Mouse (Mus musculus) heart, embryonic 15.5 days (tissue): ENCODE measurements around the gene Ttc7b. TPM values are rescaled to one million over a fixed set of nuclear protein-coding genes. Genes with fewer than 3 reads are reported as not detected.

ENCODE experiments used
- ATAC-seq: fragments of 200-750 bp; cut with Nextera tagmentation; replicated peaks from 2 replicates; pipeline ENCODE4 v1.8.0; 2017; ENCODE audit warnings: low read depth, moderate TSS enrichment; ENCODE audit not compliant: insufficient number of reproducible peaks, insufficient read depth, low FRiP score
- H3K27ac ChIP-seq: fragments of 300-500 bp; sonication (generic); 2 replicates; pipeline ENCODE4 v1.5.1; 2015; ENCODE audit warnings: mild to moderate bottlenecking, inconsistent platforms
- H3K27me3 ChIP-seq: fragments of 300-500 bp; sonication (generic); 2 replicates; pipeline ENCODE4 v1.6.1; 2015; ENCODE audit warnings: inconsistent platforms
- H3K36me3 ChIP-seq: fragments of 300-500 bp; sonication (generic); 2 replicates; pipeline ENCODE4 v1.6.1; 2015; ENCODE audit warnings: mild to moderate bottlenecking, inconsistent platforms
- H3K4me1 ChIP-seq: fragments of 300-500 bp; sonication (generic); replicated peaks from 2 replicates; pipeline ENCODE4 v1.6.1; 2015; ENCODE audit warnings: inconsistent platforms
- H3K4me2 ChIP-seq: fragments of 300-500 bp; sonication (generic); 2 replicates; pipeline ENCODE4 v1.6.1; 2015; ENCODE audit warnings: inconsistent platforms, mild to moderate bottlenecking, moderate library complexity
- H3K4me3 ChIP-seq: fragments of 300-500 bp; sonication (generic); 2 replicates; pipeline ENCODE4 v1.5.1; 2015; ENCODE audit warnings: mild to moderate bottlenecking, inconsistent platforms
- H3K9ac ChIP-seq: fragments of 300-500 bp; sonication (generic); 2 replicates; pipeline ENCODE4 v1.6.1; 2015; ENCODE audit warnings: mild to moderate bottlenecking, inconsistent platforms
- H3K9me3 ChIP-seq: fragments of 300-500 bp; sonication (generic); replicated peaks from 2 replicates; pipeline ENCODE4 v1.6.1; 2016; ENCODE audit warnings: inconsistent platforms
- WGBS: fragments of 180-500 bp; shearing (Covaris S2); methylation state at CpG from one replicate; pipeline ENCODE4 v1.1.7; 2015; ENCODE audit warnings: mixed read lengths; 5-methylcytosine and 5-hydroxymethylcytosine counted together
- polyA plus RNA-seq: library from polyadenylated mRNA; unstranded; fragments of >200 nt; fragmentation: Nextera tagmentation; extraction: Ambion mirVana; gene quantifications from 2 replicates; pipeline ENCODE4 v1.2.1, GENCODE M21; 2015

The Ttc7b gene
- polyA plus RNA-seq, 1 experiment from 2014 or later = 9.2 TPM

GRCm38 (mm10) chr12:100396806-100397205 lies 123.8 kb downstream of the Ttc7b start:
- ATAC-seq = no peak
- no peaks in the 10 kb centered on the region for H3K9me3 ChIP-seq
- H3K4me1 ChIP-seq = peaks cover 4% of the 10 kb centered on the region; the same call in 1 of the 2 replicates
- no peak overlapping the region for H3K27ac ChIP-seq
- no peak overlapping the region for H3K9ac ChIP-seq
- WGBS = 84% methylated on average over 2 of the region's 2 CpGs
- H3K4me2 ChIP-seq = no peak overlapping the region
- H3K36me3 ChIP-seq = peaks cover 8% of the 10 kb centered on the region
- no peaks in the 10 kb centered on the region for H3K27me3 ChIP-seq
- H3K4me3 ChIP-seq = no peak overlapping the region

GRCm38 (mm10) chr12:100393532-100393931 lies 127.1 kb downstream of the Ttc7b start:
- Histone ChIP-seq H3K27ac (no peak overlapping the region), H3K4me1 (peaks cover 5% of the 10 kb centered on the region), H3K27me3 (no peaks in the 10 kb centered on the region), H3K4me2 (no peak overlapping the region), H3K9ac (no peak overlapping the region), H3K9me3 (no peaks in the 10 kb centered on the region), H3K36me3 (peaks cover 8% of the 10 kb centered on the region), H3K4me3 (no peak overlapping the region)
- ATAC-seq = no peak
- 52% methylated on average over 3 of the region's 3 CpGs for WGBS

- peaks cover 5% of the 10 kb centered on the region for H3K4me1 ChIP-seq
- H3K27ac ChIP-seq = no peak overlapping the region
- H3K27me3 ChIP-seq = no peaks in the 10 kb centered on the region
- no peak for ATAC-seq
- no peaks in the 10 kb centered on the region for H3K9me3 ChIP-seq
- H3K36me3 ChIP-seq = peaks cover 8% of the 10 kb centered on the region
- H3K9ac ChIP-seq = no peak overlapping the region
- 84% methylated on average over 3 of the region's 3 CpGs for WGBS
- H3K4me2 ChIP-seq = no peak overlapping the region
- H3K4me3 ChIP-seq = no peak overlapping the region
These were observed 127.5 kb downstream of the Ttc7b start for GRCm38 (mm10) chr12:100393109-100393508.

GRCm38 (mm10) chr12:100392466-100392865 lies 128.2 kb downstream of the Ttc7b start:
- 72% methylated on average over 5 of the region's 5 CpGs for WGBS
- H3K4me3 ChIP-seq = no peak overlapping the region
- no peak overlapping the region for H3K9ac ChIP-seq
- H3K4me2 ChIP-seq = no peak overlapping the region
- no peak overlapping the region for H3K27ac ChIP-seq
- H3K4me1 ChIP-seq = peaks cover 5% of the 10 kb centered on the region
- no peaks in the 10 kb centered on the region for H3K27me3 ChIP-seq
- ATAC-seq = no peak
- no peaks in the 10 kb centered on the region for H3K9me3 ChIP-seq
- peaks cover 8% of the 10 kb centered on the region for H3K36me3 ChIP-seq

- H3K36me3 ChIP-seq = peaks cover 8% of the 10 kb centered on the region
- H3K4me2 ChIP-seq = no peak overlapping the region
- no peak overlapping the region for H3K27ac ChIP-seq
- H3K4me1 ChIP-seq = peaks cover 5% of the 10 kb centered on the region
- ATAC-seq = peak; percentile 22; the same call in 1 of the 2 replicates
- no peak overlapping the region for H3K9ac ChIP-seq
- H3K4me3 ChIP-seq = no peak overlapping the region
- no peaks in the 10 kb centered on the region for H3K27me3 ChIP-seq
- H3K9me3 ChIP-seq = no peaks in the 10 kb centered on the region
- 64% methylated on average over 9 of the region's 9 CpGs for WGBS
These were observed 128.7 kb downstream of the Ttc7b start for GRCm38 (mm10) chr12:100391890-100392289.

GRCm38 (mm10) chr12:100389878-100390710 lies 130.5 kb downstream of the Ttc7b start:
- no peak overlapping the region for H3K9ac ChIP-seq
- WGBS = 75% methylated on average over 12 of the region's 12 CpGs
- H3K4me2 ChIP-seq = no peak overlapping the region
- H3K4me3 ChIP-seq = no peak overlapping the region
- ATAC-seq = no peak
- peaks cover 19% of the 10 kb centered on the region for H3K4me1 ChIP-seq
- H3K36me3 ChIP-seq = peaks cover 8% of the 10 kb centered on the region
- no peaks in the 10 kb centered on the region for H3K9me3 ChIP-seq
- H3K27ac ChIP-seq = no peak overlapping the region
- no peaks in the 10 kb centered on the region for H3K27me3 ChIP-seq

GRCm38 (mm10) chr12:100386259-100386658 lies 134.4 kb downstream of the Ttc7b start:
- H3K27ac ChIP-seq = peak overlapping the region; percentile 60

GRCm38 (mm10) chr12:100382526-100382925 lies 138.1 kb downstream of the Ttc7b start:
- no peak for ATAC-seq
- Histone ChIP-seq H3K9me3 (no peaks in the 10 kb centered on the region), H3K27me3 (no peaks in the 10 kb centered on the region), H3K27ac (no peak overlapping the region), H3K36me3 (peaks cover 18% of the 10 kb centered on the region), H3K9ac (no peak overlapping the region), H3K4me1 (peaks cover 20% of the 10 kb centered on the region), H3K4me2 (no peak overlapping the region), H3K4me3 (no peak overlapping the region)

More at GRCm38 (mm10) chr12:100386259-100386658, 134.4 kb downstream of the Ttc7b start:
- no peak overlapping the region for H3K4me3 ChIP-seq
- WGBS = 30% methylated on average over 3 of the region's 3 CpGs
- H3K4me2 ChIP-seq = no peak overlapping the region
- peaks cover 20% of the 10 kb centered on the region for H3K4me1 ChIP-seq
- H3K9ac ChIP-seq = no peak overlapping the region
- peak; percentile 50; the same call in 1 of the 2 replicates for ATAC-seq
- H3K27me3 ChIP-seq = no peaks in the 10 kb centered on the region
- peaks cover 18% of the 10 kb centered on the region for H3K36me3 ChIP-seq
- H3K9me3 ChIP-seq = no peaks in the 10 kb centered on the region

GRCm38 (mm10) chr12:100381941-100382340 lies 138.7 kb downstream of the Ttc7b start:
- H3K36me3 ChIP-seq = peaks cover 18% of the 10 kb centered on the region
- no peak overlapping the region for H3K27ac ChIP-seq
- WGBS = 82% methylated on average over 6 of the region's 6 CpGs
- H3K4me2 ChIP-seq = no peak overlapping the region
- no peaks in the 10 kb centered on the region for H3K9me3 ChIP-seq
- H3K9ac ChIP-seq = no peak overlapping the region
- no peak overlapping the region for H3K4me3 ChIP-seq
- no peaks in the 10 kb centered on the region for H3K27me3 ChIP-seq
- no peak for ATAC-seq
- peaks cover 20% of the 10 kb centered on the region for H3K4me1 ChIP-seq

- no peak for ATAC-seq
- 80% methylated on average over 14 of the region's 14 CpGs for WGBS
- H3K4me2 ChIP-seq = no peak overlapping the region
These were observed 139.8 kb downstream of the Ttc7b start for GRCm38 (mm10) chr12:100380697-100381291.

GRCm38 (mm10) chr12:100379833-100380232 lies 140.8 kb downstream of the Ttc7b start:
- Histone ChIP-seq H3K27me3 (no peaks in the 10 kb centered on the region), H3K27ac (no peak overlapping the region), H3K36me3 (peaks cover 30% of the 10 kb centered on the region), H3K4me2 (no peak overlapping the region), H3K4me3 (no peak overlapping the region), H3K9ac (no peak overlapping the region), H3K9me3 (no peaks in the 10 kb centered on the region), H3K4me1 (0 out of 2 replicates have a peak, but pooled peaks cover 4% of the 10 kb centered on the region)
- 91% methylated on average over 1 of the region's 1 CpGs for WGBS
- no peak for ATAC-seq

More at GRCm38 (mm10) chr12:100380697-100381291, 139.8 kb downstream of the Ttc7b start:
- H3K27me3 ChIP-seq = no peaks in the 10 kb centered on the region
- no peaks in the 10 kb centered on the region for H3K9me3 ChIP-seq
- no peak overlapping the region for H3K9ac ChIP-seq
- H3K27ac ChIP-seq = no peak overlapping the region
- H3K4me1 ChIP-seq = peaks cover 12% of the 10 kb centered on the region
- H3K36me3 ChIP-seq = peaks cover 22% of the 10 kb centered on the region
- no peak overlapping the region for H3K4me3 ChIP-seq
